Mouse (Mus musculus): ENCODE data around the gene Zwilch. TPM values are rescaled to one million over a fixed set of nuclear protein-coding genes. Genes with fewer than 3 reads are reported as not detected.
"Not testable (repeated sequence)": the region's sequence is repeated elsewhere in the genome, so short reads cannot be mapped to it uniquely, and the experiment has no call there.

Zwilch gene
- polyA plus RNA-seq, 1 experiment from 2014 or later, result 31.4 TPM

DNA sequence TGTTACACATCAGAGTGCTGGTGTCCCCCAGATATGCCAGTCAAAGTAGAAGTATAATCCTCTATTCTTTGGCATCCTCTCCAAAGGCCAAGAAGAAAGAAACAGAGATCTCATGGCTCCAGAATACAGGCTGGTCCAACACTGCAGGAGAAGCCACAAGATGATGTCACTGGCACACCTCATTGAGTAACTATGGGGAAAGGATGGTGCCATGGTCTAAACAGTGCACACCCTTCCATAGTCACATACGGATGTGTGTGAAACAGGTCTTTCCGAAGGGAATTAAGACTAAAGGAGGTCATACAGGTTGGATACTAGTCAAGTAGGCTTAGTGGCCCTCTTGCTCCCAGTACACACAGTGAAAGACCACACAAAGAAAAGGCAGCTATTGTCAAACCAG is 43.7 kb upstream of the Zwilch start:
- DNase-seq (no peak), ATAC-seq (ENCODE audit: insufficient read depth) (no peak)
- H3K4me1 ChIP-seq (ENCODE audit: insufficient read depth), result no peaks in the 10 kb centered on the region
- no peaks in the 10 kb centered on the region for H3K27me3 ChIP-seq (ENCODE audit: insufficient read depth, low read length)
- peaks cover 12% of the 10 kb centered on the region for H3K36me3 ChIP-seq (ENCODE audit: insufficient read depth)
- 86% methylated on average over 2 of the region's 2 CpGs for WGBS
- H3K4me3 ChIP-seq (ENCODE audit: low read depth, low read length), result no peak overlapping the region
- H3K9me3 ChIP-seq (ENCODE audit: low read depth, low read length), result no peaks in the 10 kb centered on the region
- H3K27ac ChIP-seq (ENCODE audit: low read depth), result no peak overlapping the region
- H3K9ac ChIP-seq, result no peak overlapping the region
- H3K4me2 ChIP-seq, result no peak overlapping the region
- TF ChIP-seq CTCF (IDR thresholded peaks at IDR 0.05; ENCODE audit: low read depth), result no peak

DNA sequence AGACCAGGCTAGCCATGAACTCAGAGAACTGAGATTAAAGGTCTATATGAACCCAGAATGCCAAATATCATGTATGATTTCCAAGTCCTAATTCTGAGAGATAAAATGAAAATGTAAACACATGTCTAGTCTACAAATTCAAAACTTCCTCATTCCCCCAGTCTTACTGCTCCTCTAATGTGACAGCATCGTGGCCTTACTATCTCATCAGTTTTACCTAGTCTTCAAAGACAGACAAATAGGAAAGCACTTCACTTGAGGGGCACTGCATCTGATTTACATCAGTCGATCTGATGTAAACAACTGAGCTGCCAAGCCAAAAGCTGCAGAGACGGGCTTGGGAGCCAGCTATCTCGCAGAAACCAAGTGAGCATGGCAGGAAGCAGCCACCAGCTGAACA is 43.2 kb upstream of the Zwilch start:
- Histone ChIP-seq H3K4me3 (ENCODE audit: low read depth, low read length) (no peak overlapping the region), H3K4me2 (no peak overlapping the region), H3K36me3 (ENCODE audit: insufficient read depth) (peaks cover 15% of the 10 kb centered on the region), H3K27me3 (ENCODE audit: insufficient read depth, low read length) (no peaks in the 10 kb centered on the region), H3K9ac (no peak overlapping the region), H3K4me1 (ENCODE audit: insufficient read depth) (no peaks in the 10 kb centered on the region), H3K9me3 (ENCODE audit: low read depth, low read length) (no peaks in the 10 kb centered on the region), H3K27ac (ENCODE audit: low read depth) (no peak overlapping the region)
- TF ChIP-seq CTCF (IDR thresholded peaks at IDR 0.05; ENCODE audit: low read depth), result no peak
- 40% methylated on average over 4 of the region's 4 CpGs for WGBS
- ATAC-seq (ENCODE audit: insufficient read depth), result no peak
- DNase-seq, result peak; percentile 11

DNA sequence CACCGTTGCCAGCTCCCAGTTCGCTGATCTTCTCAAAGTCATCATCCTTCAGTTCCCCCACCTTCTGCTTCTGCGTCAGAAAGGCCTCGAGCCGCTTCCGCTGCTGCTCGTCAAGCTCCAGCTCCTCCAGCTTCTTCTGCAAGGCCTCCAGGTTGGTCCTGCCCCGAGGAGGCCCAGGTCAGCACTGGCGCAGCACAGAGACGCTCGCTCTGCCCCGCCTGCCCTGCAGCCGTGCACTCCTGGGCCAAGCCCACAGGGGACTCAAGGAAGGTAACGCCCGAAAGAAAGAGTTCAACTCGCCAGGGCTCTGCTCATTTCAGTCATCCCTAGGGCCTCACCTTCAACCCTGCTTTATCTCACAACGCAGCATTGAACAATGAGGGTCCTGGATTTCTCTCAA is 41.5 kb upstream of the Zwilch start:
- Histone ChIP-seq H3K4me1 (ENCODE audit: insufficient read depth) (no peaks in the 10 kb centered on the region), H3K27ac (ENCODE audit: low read depth) (no peak overlapping the region), H3K36me3 (ENCODE audit: insufficient read depth) (peaks cover 27% of the 10 kb centered on the region), H3K4me3 (ENCODE audit: low read depth, low read length) (no peak overlapping the region), H3K27me3 (ENCODE audit: insufficient read depth, low read length) (no peaks in the 10 kb centered on the region), H3K4me2 (no peak overlapping the region), H3K9me3 (ENCODE audit: low read depth, low read length) (no peaks in the 10 kb centered on the region), H3K9ac (no peak overlapping the region)
- ATAC-seq (ENCODE audit: insufficient read depth), result no peak
- no peak for DNase-seq
- no peak for TF ChIP-seq CTCF (IDR thresholded peaks at IDR 0.05; ENCODE audit: low read depth)
- 87% methylated on average over 17 of the region's 17 CpGs for WGBS

DNA sequence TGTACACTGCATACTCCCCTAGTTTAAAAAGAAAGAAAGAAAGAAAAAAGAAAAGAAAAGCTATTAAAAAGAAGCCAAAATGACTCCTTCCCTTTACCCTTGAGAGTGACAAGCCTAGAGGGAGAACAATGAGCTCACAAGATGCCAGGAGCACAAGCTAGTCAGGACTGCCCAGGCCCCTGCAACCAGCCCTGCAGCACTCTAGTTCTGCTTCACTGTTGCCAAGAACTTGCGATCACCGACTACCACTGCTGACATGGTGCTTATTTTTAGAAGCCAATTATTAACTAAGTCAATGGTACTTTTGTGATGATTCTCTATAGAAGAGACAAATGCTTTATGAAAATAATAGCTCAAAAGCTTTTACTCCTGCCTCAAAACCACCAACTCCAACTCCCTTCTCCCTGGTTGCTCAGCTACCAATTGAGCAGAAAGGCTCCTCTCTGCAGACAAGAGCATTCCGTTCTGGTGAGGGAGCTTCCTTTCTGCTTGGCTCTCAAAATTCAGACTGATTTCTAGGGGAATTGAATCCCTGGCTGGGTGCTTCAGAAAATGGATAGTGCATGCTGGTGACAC is 34.7 kb upstream of the Zwilch start:
- H3K36me3 ChIP-seq (ENCODE audit: insufficient read depth), result peaks cover 56% of the 10 kb centered on the region
- no peaks in the 10 kb centered on the region for H3K27me3 ChIP-seq (ENCODE audit: insufficient read depth, low read length)
- H3K4me3 ChIP-seq (ENCODE audit: low read depth, low read length), result no peak overlapping the region
- no peak overlapping the region for H3K9ac ChIP-seq
- no peaks in the 10 kb centered on the region for H3K4me1 ChIP-seq (ENCODE audit: insufficient read depth)
- DNase-seq, result no peak
- no peak for ATAC-seq (ENCODE audit: insufficient read depth)
- no peaks in the 10 kb centered on the region for H3K9me3 ChIP-seq (ENCODE audit: low read depth, low read length)
- no peak for TF ChIP-seq CTCF (IDR thresholded peaks at IDR 0.05; ENCODE audit: low read depth)
- WGBS, result 77% methylated on average over 3 of the region's 3 CpGs
- no peak overlapping the region for H3K4me2 ChIP-seq
- no peak overlapping the region for H3K27ac ChIP-seq (ENCODE audit: low read depth)

DNA sequence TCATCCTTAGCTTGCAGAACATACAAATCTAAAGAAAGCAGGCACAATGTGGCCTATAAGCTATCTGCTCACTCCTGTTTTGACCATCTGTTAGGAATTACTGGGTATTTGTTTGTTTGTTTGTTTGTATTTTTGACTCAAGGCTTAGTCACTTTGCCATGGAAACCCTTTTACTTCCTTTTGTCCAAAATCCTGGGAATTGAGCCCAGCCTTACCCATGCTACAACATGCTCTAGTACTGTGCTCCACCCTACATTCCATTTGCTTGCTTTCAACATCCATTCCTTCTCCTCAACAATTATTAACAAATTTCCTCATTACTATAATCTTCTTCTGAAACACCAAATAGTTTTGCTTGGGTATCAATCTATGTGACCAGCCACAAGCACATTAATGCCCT is 30.0 kb upstream of the Zwilch start:
- Histone ChIP-seq H3K36me3 (ENCODE audit: insufficient read depth) (peaks cover 34% of the 10 kb centered on the region; the same call in 1 of the 2 replicates), H3K27me3 (ENCODE audit: insufficient read depth, low read length) (no peaks in the 10 kb centered on the region)
- no peak for DNase-seq

DNA sequence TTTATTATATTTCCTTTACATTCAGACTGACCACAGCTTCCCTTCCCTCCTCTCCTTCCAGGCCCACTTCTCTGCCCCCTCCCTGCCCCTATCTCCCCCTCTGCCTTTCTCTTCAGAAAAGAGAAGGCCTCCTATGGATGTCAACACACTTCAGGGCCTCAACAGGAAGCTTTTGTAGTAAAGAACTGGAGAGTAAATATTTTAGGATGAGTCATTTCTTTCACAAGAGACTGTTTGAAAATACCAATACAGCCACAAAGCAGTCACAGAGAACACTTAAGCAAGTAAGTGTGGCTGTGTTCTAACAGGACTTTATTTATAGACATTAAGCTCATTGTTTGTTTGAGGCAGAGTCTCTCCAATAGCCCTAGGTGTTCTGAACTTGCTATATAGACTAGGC is 29.4 kb upstream of the Zwilch start:
- H3K27ac ChIP-seq (ENCODE audit: low read depth), result no peak overlapping the region
- DNase-seq (no peak), ATAC-seq (ENCODE audit: insufficient read depth) (no peak)
- no peak overlapping the region for H3K4me2 ChIP-seq
- H3K9ac ChIP-seq, result no peak overlapping the region
- no peaks in the 10 kb centered on the region for H3K27me3 ChIP-seq (ENCODE audit: insufficient read depth, low read length)
- H3K9me3 ChIP-seq (ENCODE audit: low read depth, low read length), result no peaks in the 10 kb centered on the region
- no peak overlapping the region for H3K4me3 ChIP-seq (ENCODE audit: low read depth, low read length)
- peaks cover 33% of the 10 kb centered on the region; the same call in 1 of the 2 replicates for H3K36me3 ChIP-seq (ENCODE audit: insufficient read depth)
- no peaks in the 10 kb centered on the region for H3K4me1 ChIP-seq (ENCODE audit: insufficient read depth)
- no peak for TF ChIP-seq CTCF (IDR thresholded peaks at IDR 0.05; ENCODE audit: low read depth)

More for the DNA sequence above, 30.0 kb upstream of the Zwilch start:
- no peak for TF ChIP-seq CTCF (IDR thresholded peaks at IDR 0.05; ENCODE audit: low read depth)
- Histone ChIP-seq H3K9ac (no peak overlapping the region), H3K4me3 (ENCODE audit: low read depth, low read length) (no peak overlapping the region), H3K9me3 (ENCODE audit: low read depth, low read length) (no peaks in the 10 kb centered on the region), H3K4me1 (ENCODE audit: insufficient read depth) (no peaks in the 10 kb centered on the region), H3K27ac (ENCODE audit: low read depth) (no peak overlapping the region), H3K4me2 (no peak overlapping the region)
- ATAC-seq (ENCODE audit: insufficient read depth), result no peak

DNA sequence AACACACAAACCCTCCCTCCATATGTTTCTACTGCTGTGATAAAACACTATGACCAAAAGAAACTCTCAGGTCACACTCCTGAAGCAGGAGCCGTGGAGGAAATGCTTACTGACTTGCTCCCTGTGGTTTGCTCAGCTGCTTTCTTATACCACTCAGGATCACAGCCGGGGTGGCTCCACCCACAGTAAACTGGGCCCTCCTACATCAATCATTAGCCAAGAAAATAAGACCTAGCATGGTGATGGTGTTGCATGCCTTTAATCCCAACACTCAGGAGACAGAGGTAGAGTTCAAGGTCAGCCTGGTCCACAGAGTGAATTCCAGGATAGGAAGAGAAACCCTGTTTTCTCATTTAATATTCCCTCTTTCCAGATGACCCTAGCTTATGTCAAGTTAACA is 27.0 kb upstream of the Zwilch start:
- DNase-seq (no peak), ATAC-seq (ENCODE audit: insufficient read depth) (no peak)
- H3K27ac ChIP-seq (ENCODE audit: low read depth), result no peak overlapping the region
- H3K4me2 ChIP-seq, result no peak overlapping the region
- H3K9me3 ChIP-seq (ENCODE audit: low read depth, low read length), result no peaks in the 10 kb centered on the region
- H3K36me3 ChIP-seq (ENCODE audit: insufficient read depth), result peaks cover 19% of the 10 kb centered on the region; the same call in 1 of the 2 replicates
- no peak overlapping the region for H3K4me3 ChIP-seq (ENCODE audit: low read depth, low read length)
- H3K4me1 ChIP-seq (ENCODE audit: insufficient read depth), result no peaks in the 10 kb centered on the region
- H3K9ac ChIP-seq, result no peak overlapping the region
- no peak for TF ChIP-seq CTCF (IDR thresholded peaks at IDR 0.05; ENCODE audit: low read depth)
- WGBS, result 59% methylated on average over 2 of the region's 2 CpGs
- no peaks in the 10 kb centered on the region for H3K27me3 ChIP-seq (ENCODE audit: insufficient read depth, low read length)

DNA sequence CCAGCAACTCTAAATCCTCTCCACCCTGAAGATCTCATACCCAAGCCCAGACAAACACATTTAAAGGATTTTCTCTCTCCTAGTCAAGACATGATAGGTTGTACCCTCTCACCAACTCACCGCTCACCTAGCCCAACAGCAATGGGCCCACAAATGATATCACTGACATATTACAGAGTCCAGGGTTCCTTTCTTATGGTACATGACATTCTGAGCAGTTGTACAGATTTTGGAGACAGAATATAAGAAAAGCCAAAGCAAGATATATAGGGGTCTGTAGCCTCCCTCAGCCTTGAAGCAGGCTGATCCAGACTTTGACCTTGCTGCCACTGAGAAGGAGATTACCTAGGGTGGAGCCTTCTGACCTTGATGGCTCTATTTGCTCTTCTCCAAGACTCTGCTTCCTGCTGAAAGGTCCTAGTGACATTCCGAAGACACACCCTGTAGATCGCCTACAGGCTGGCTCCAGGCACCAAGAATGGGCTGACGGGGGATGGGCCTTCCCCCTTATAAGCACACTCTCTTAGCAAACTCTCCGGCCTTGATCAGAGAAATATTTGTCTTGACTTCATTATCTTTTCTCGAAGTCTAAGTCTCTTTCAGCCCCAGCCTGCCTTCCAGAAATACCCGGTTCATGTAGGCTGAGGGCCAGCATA is 26.0 kb upstream of the Zwilch start:
- H3K36me3 ChIP-seq (ENCODE audit: insufficient read depth), result peaks cover 10% of the 10 kb centered on the region; the same call in 1 of the 2 replicates

More for the DNA sequence above, 26.0 kb upstream of the Zwilch start:
- DNase-seq; H3K4me3 ChIP-seq (ENCODE audit: low read depth, low read length); H3K27me3 ChIP-seq (ENCODE audit: insufficient read depth, low read length); H3K9me3 ChIP-seq (ENCODE audit: low read depth, low read length); H3K27ac ChIP-seq (ENCODE audit: low read depth); H3K9ac ChIP-seq; H3K4me2 ChIP-seq; ATAC-seq (ENCODE audit: insufficient read depth); H3K4me1 ChIP-seq (ENCODE audit: insufficient read depth): not testable (repeated sequence)
- 73% methylated on average over 7 of the region's 7 CpGs for WGBS
